Mouse (Mus musculus) kidney, adult 2 months (tissue): ENCODE results near the gene Gm15737.

ENCODE experiments used
- CTCF ChIP-seq: fragments of 200-500 bp; conservative IDR thresholded peaks from 2 replicates; pipeline ENCODE4 v1.5.1; 2011; ENCODE audit warnings: low read depth, mild to moderate bottlenecking, control low read depth, low read length, moderate library complexity, mixed read lengths; ENCODE audit not compliant: insufficient read depth, insufficient read length
- POLR2A ChIP-seq: fragments of 200-500 bp; IDR thresholded peaks from one replicate; pipeline ENCODE4 v1.6.1; 2011; ENCODE audit warnings: low read depth, low read length, control low read depth

- TF ChIP-seq CTCF (no peak), POLR2A (no peak)
These were observed 6.2 kb downstream of the Gm15737 start for GRCm38 (mm10) chr6:92875340-92875739.
